Mouse (Mus musculus) hindbrain, embryonic 15.5 days (tissue): ENCODE data around the gene Cct8. TPM values are rescaled to one million over a fixed set of nuclear protein-coding genes. Genes with fewer than 3 reads are reported as not detected.

ENCODE experiments used
- ATAC-seq: fragments of 200-750 bp; cut with Nextera tagmentation; 2 replicates; pipeline ENCODE4 v1.8.0; 2017; ENCODE audit warnings: low read depth, moderate number of reproducible peaks, moderate TSS enrichment; ENCODE audit not compliant: low FRiP score
- H3K27ac ChIP-seq: fragments of 300-500 bp; sonication (generic); replicated peaks from 2 replicates; pipeline ENCODE4 v1.5.1; 2015; ENCODE audit warnings: mild to moderate bottlenecking, inconsistent platforms
- H3K27me3 ChIP-seq: fragments of 300-500 bp; sonication (generic); 2 replicates; pipeline ENCODE4 v1.6.1; 2015; ENCODE audit warnings: control low read depth, inconsistent platforms
- H3K36me3 ChIP-seq: fragments of 300-500 bp; sonication (generic); 2 replicates; pipeline ENCODE4 v1.6.1; 2015; ENCODE audit warnings: control low read depth, inconsistent platforms
- H3K4me1 ChIP-seq: fragments of 300-500 bp; sonication (generic); replicated peaks from 2 replicates; pipeline ENCODE4 v1.6.1; 2015; ENCODE audit warnings: control low read depth, inconsistent platforms
- H3K4me2 ChIP-seq: fragments of 300-500 bp; sonication (generic); 2 replicates; pipeline ENCODE4 v1.6.1; 2015; ENCODE audit warnings: moderate library complexity, mild to moderate bottlenecking, inconsistent platforms
- H3K4me3 ChIP-seq: fragments of 300-500 bp; sonication (generic); 2 replicates; pipeline ENCODE4 v1.5.1; 2015; ENCODE audit warnings: mild to moderate bottlenecking, inconsistent platforms
- H3K9ac ChIP-seq: fragments of 300-500 bp; sonication (generic); 2 replicates; pipeline ENCODE4 v1.6.1; 2015; ENCODE audit warnings: inconsistent platforms
- H3K9me3 ChIP-seq: fragments of 300-500 bp; sonication (generic); 2 replicates; pipeline ENCODE4 v1.6.1; 2016; ENCODE audit warnings: control low read depth, inconsistent platforms
- WGBS: fragments of 180-500 bp; shearing (Covaris S2); methylation state at CpG from one replicate; pipeline ENCODE4 v1.1.7; 2015; 5-methylcytosine and 5-hydroxymethylcytosine counted together
- polyA plus RNA-seq: library from polyadenylated mRNA; unstranded; fragments of >200 nt; fragmentation: Nextera tagmentation; extraction: Ambion mirVana; gene quantifications from 2 replicates; pipeline ENCODE4 v1.2.1, GENCODE M21; 2015

Gene Cct8
- polyA plus RNA-seq, 1 experiment from 2014 or later = 375 TPM

DNA sequence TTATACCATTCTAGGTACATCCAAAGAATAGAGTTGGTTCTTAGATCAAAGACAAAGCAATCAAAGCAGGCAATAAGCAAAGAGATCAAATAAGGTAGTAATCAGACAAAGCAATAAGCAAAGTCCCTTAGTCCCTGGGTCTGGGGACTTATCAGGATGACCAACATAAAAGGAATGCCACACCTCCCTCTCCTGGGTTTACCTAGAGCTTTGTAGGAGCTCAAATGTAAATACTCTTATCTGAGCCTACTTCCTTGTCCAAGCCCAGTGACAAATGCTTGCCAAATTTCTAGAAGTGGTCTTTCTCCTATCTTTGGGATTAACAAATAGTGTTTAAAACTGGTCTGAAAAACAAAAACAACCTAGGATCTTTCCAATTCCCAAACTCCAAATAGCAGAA, 52.4 kb downstream of the Cct8 start:
- Histone ChIP-seq H3K27me3 (no peaks in the 10 kb centered on the region), H3K4me2 (no peak overlapping the region), H3K4me1 (peaks cover 18% of the 10 kb centered on the region), H3K36me3 (no peaks in the 10 kb centered on the region), H3K9me3 (no peaks in the 10 kb centered on the region), H3K27ac (no peak overlapping the region), H3K9ac (no peak overlapping the region), H3K4me3 (no peak overlapping the region)
- no peak for ATAC-seq

DNA sequence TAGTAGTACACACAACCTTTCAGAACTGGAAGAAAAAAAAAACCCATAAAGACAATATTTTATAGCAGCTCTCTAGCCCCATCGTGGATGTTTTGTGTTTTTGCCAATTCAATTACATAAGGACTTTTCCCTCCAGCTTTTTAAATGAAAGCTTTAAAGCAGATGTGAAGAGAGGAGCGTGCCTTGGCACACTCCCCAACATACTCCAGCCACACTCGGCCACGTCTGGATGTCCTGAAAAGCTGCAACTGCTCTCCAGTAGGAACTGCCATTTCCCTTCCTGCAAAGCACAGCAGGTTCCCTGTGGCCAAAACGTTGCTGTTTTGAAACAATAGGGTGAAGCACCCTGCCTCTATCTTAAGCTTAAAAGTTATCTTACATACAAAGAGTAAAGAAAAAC, 53.4 kb downstream of the Cct8 start:
- no peaks in the 10 kb centered on the region for H3K27me3 ChIP-seq

DNA sequence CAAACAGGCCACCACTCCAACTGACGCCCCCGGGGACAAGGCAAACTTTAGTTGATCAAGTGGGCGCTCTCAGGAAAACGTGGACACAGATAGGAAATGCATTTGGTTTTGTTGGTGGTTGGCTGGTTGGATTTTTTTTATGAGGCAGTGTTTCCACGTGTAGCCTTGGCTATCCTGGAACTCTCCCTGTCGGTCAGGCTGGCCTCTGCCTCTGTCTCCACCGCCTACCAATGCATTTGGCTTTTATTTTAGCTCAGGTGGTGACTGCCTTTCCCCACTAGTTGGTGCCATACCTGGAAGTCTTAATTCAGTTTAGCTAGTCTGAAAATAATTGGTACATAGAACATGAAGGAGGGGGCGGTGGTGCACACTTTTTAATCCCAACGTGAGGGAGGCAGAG, 54.6 kb downstream of the Cct8 start:
- H3K9me3 ChIP-seq = no peaks in the 10 kb centered on the region
- no peaks in the 10 kb centered on the region for H3K36me3 ChIP-seq
- H3K4me1 ChIP-seq = peaks cover 18% of the 10 kb centered on the region
- peak overlapping the region; percentile 75 for H3K4me2 ChIP-seq
- 24% methylated on average over 9 of the region's 9 CpGs for WGBS
- H3K9ac ChIP-seq = peak overlapping the region; percentile 93
- H3K27ac ChIP-seq = peak overlapping the region; percentile 98; the same call in 1 of the 2 replicates
- ATAC-seq = no peak
- H3K4me3 ChIP-seq = peak overlapping the region; percentile 96
- no peaks in the 10 kb centered on the region for H3K27me3 ChIP-seq

More for the DNA sequence above, 53.4 kb downstream of the Cct8 start:
- no peak for ATAC-seq
- Histone ChIP-seq H3K27ac (no peak overlapping the region), H3K9ac (no peak overlapping the region), H3K4me1 (peaks cover 18% of the 10 kb centered on the region), H3K4me2 (no peak overlapping the region), H3K4me3 (no peak overlapping the region), H3K36me3 (no peaks in the 10 kb centered on the region), H3K9me3 (no peaks in the 10 kb centered on the region)
- WGBS = 65% methylated on average over 5 of the region's 5 CpGs

DNA sequence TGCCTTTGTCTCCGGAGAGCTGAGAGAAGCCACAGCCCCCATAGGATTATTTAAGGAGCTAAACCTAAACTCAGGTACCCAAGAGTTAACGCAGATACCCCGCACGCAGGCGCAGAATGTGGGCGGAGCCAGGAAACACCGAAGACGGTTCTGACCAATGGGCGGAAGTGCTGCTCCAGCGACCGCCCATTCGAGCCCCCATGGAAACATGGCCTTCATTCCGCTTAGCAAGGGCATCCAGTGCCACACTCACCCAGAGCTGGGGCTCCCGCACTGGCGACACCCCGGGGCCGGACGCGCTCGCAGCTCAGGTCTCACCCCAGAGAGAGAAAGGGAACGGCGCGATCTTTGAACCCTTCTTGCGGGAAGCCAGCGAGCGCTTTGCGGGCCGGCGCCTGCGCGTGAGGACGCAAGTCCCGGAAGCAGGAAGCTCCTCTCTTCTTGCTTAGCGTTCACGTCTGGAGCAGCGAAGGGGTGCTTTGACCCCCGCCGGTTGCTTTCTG, 55.4 kb downstream of the Cct8 start, which contains the start of gene Rwdd2b:
TSS of gene Rwdd2b (minus strand) at position 390 of the 503 bp plus-strand sequence.
- Histone ChIP-seq H3K27me3 (no peaks in the 10 kb centered on the region), H3K27ac (peak within 1 kb of the TSS; percentile 98), H3K36me3 (no peaks in the 10 kb centered on the region), H3K4me2 (peak within 1 kb of the TSS; percentile 75), H3K9ac (peak within 1 kb of the TSS; percentile 93), H3K4me1 (peaks cover 18% of the 10 kb centered on the region), H3K9me3 (no peaks in the 10 kb centered on the region), H3K4me3 (peak within 1 kb of the TSS; percentile 96)
- 0% methylated on average over 37 of the region's 38 CpGs for WGBS
- peak; percentile 97 for ATAC-seq

DNA sequence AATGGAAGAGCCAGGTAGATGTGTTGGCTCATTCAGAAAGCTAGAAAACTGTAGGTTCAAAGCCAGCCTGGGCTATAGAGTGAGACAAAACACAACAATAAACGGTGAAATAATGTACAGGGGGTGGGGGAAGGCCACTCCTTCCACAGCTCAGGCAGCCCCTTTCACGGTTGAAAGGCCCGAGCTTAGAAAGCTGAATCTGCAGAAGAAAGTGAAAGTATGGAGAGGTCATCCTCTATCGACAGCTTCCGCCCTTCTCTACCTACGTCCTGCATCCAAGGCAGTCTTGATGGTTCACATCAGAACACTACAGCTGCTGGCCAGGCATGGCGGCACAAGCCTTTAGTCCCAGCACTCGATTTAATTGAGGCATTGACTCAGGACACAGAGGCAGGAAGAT, 57.0 kb downstream of the Cct8 start:
- Histone ChIP-seq H3K4me1 (peaks cover 18% of the 10 kb centered on the region), H3K4me2 (no peak overlapping the region), H3K9me3 (no peaks in the 10 kb centered on the region), H3K36me3 (peaks cover 4% of the 10 kb centered on the region; the same call in 1 of the 2 replicates), H3K4me3 (no peak overlapping the region), H3K27me3 (no peaks in the 10 kb centered on the region), H3K9ac (no peak overlapping the region), H3K27ac (no peak overlapping the region)
- no peak for ATAC-seq
- 89% methylated on average over 8 of the region's 8 CpGs for WGBS

DNA sequence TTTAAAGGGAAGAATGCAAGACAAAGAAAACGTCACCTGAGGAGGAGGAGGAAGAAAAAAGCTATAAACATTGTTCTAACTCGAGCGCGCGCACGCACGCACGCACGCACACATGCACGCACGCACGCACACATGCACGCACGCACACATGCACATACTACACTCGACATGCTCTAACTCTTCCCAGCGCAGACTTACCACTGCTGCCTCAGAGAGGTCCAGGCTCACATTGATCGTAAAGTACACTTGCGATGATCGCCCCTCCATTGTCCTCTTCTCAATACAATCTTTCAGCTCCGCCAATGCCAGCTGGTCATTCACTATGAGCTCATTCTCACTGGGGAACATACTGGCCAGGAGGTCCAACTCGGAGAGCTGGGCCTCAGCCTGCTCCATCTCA, 58.6 kb downstream of the Cct8 start:
- Histone ChIP-seq H3K4me1 (peaks cover 18% of the 10 kb centered on the region), H3K27me3 (no peaks in the 10 kb centered on the region), H3K36me3 (peaks cover 4% of the 10 kb centered on the region; the same call in 1 of the 2 replicates), H3K9me3 (no peaks in the 10 kb centered on the region), H3K4me2 (no peak overlapping the region), H3K27ac (no peak overlapping the region), H3K9ac (no peak overlapping the region), H3K4me3 (no peak overlapping the region)
- WGBS = 94% methylated on average over 21 of the region's 21 CpGs
- ATAC-seq = no peak

DNA sequence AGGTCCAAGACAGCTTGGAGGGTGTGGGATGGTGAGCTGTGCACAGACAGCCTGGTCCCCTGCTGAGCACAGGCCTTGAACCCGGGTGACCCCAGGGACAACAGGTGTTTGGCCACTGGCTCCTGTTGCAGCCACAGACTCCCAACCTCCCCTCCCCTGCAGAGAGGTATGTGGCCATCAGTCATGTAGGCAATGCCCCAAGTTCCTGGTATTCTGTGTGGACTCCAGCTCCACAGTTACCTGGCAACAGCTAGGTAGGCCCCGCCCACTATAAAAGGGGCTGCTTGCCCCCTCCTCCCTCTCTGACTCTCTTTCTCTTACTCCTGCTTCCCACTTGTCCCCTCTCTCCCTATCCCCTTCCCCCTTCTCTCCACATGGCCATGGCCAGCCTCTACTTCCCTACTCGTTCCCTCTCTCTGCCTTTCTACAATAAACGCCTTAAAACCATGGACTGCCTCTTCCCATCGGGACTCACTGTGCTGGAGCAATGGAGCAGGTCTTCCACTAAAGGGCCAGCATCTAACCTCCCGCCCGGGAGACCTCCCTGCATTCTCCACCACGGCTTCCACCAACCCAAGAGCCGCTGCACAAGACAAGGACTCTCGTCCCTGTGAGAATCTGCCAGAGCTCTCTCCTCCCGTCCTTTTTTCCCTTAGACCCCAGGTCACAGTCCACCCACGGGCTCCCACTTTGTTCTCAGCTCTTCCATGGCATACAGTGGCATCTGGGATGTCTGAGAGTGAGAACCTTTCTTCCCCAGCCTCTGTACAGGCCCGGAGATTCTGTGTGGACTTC, 60.1 kb downstream of the Cct8 start:
- Histone ChIP-seq H3K9ac (no peak overlapping the region), H3K4me1 (peaks cover 20% of the 10 kb centered on the region), H3K36me3 (peaks cover 4% of the 10 kb centered on the region; the same call in 1 of the 2 replicates), H3K4me3 (no peak overlapping the region), H3K27ac (no peak overlapping the region), H3K27me3 (no peaks in the 10 kb centered on the region), H3K9me3 (no peaks in the 10 kb centered on the region), H3K4me2 (no peak overlapping the region)
- 86% methylated on average over 13 of the region's 13 CpGs for WGBS
- ATAC-seq = no peak

DNA sequence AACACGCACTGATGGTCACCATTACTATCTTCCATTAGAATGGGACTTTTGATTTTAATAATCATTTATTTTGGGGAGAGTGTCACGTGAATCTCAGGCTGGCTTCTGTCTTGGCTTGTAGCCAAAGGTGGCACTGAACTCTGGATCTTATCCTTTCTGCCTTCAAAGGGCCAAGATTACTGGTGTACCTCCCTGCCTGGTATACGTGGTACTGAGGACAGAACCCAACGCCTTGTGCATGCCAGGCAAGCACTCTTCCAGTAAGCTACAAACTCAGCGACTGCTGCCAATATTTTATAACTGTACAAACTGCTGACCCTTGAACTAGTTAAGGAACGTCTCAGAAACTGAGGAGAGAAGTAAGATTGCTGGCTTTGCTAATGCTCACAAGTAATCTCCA, 60.7 kb downstream of the Cct8 start:
- no peak for ATAC-seq
- 87% methylated on average over 6 of the region's 6 CpGs for WGBS
- Histone ChIP-seq H3K9me3 (no peaks in the 10 kb centered on the region), H3K4me1 (peaks cover 21% of the 10 kb centered on the region), H3K4me3 (no peak overlapping the region), H3K4me2 (no peak overlapping the region), H3K9ac (no peak overlapping the region), H3K27me3 (no peaks in the 10 kb centered on the region), H3K27ac (no peak overlapping the region), H3K36me3 (peaks cover 4% of the 10 kb centered on the region; the same call in 1 of the 2 replicates)

DNA sequence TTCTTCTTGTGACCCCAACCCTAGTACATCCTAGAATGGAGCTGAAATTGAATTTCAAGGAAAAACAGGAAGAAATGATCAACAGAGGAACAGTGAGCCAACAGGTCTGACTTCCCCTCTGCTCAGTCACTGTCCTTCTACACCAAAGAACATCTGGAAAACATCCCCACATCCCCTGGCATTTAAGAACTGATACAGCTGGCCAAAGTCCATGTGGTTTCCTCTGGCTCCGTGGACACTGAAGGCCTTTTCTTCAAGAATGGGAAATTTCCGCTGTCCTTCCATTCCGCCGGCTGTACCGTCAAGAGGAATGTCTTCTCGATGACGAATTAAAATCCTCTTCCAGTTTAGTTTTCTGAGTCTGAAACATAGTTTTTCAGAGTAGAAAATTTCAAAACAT, 61.4 kb downstream of the Cct8 start:
- Histone ChIP-seq H3K36me3 (peaks cover 4% of the 10 kb centered on the region; the same call in 1 of the 2 replicates), H3K4me2 (no peak overlapping the region), H3K9ac (no peak overlapping the region), H3K27me3 (no peaks in the 10 kb centered on the region), H3K4me1 (peaks cover 15% of the 10 kb centered on the region), H3K9me3 (no peaks in the 10 kb centered on the region), H3K4me3 (no peak overlapping the region), H3K27ac (no peak overlapping the region)
- 97% methylated on average over 7 of the region's 7 CpGs for WGBS
- no peak for ATAC-seq

Other genes starting within 250 kb of the Cct8 start
- gene N6amt1, start 141.7 kb downstream of the Cct8 start, polyA plus RNA-seq = 19.9 TPM in 2 replicates
- 22.6 and 24.4 TPM in 2 replicates for gene Ltn1, start 63.3 kb downstream of the Cct8 start, polyA plus RNA-seq
- gene Rwdd2b, start 55.3 kb downstream of the Cct8 start, polyA plus RNA-seq = 14.6 and 15.2 TPM in 2 replicates
- 42.9 and 50.6 TPM in 2 replicates for gene Usp16, start 41.2 kb downstream of the Cct8 start, polyA plus RNA-seq
- gene Map3k7cl, start 57.5 kb upstream of the Cct8 start, polyA plus RNA-seq = not detected in 2 replicates
- gene Bach1, start 203.1 kb upstream of the Cct8 start, polyA plus RNA-seq = 16.6 and 19.7 TPM in 2 replicates